Mouse (Mus musculus): Measurements from ENCODE around the gene Rpl13. TPM values are rescaled to one million over a fixed set of nuclear protein-coding genes. Genes with fewer than 3 reads are reported as not detected.

Rpl13 gene
- total RNA-seq, 2 experiments from 2014 or later: 320 to 691 TPM

GRCm38 (mm10) chr8:123138741-123139140 is 36.6 kb downstream of the Rpl13 start:
- ATAC-seq (replicated peaks; ENCODE audit: low FRiP score, poor library complexity, severe bottlenecking): no peak

GRCm38 (mm10) chr8:123141741-123142462 is 39.8 kb downstream of the Rpl13 start:
- ATAC-seq (replicated peaks; ENCODE audit: low FRiP score, poor library complexity, severe bottlenecking): no peak

GRCm38 (mm10) chr8:123145279-123145678 is 43.1 kb downstream of the Rpl13 start:
- ATAC-seq (replicated peaks; ENCODE audit: low FRiP score, poor library complexity, severe bottlenecking): no peak

GRCm38 (mm10) chr8:123146390-123146789 is 44.2 kb downstream of the Rpl13 start:
- no peak for ATAC-seq (replicated peaks; ENCODE audit: low FRiP score, poor library complexity, severe bottlenecking)

GRCm38 (mm10) chr8:123150737-123151171 is 48.6 kb downstream of the Rpl13 start:
- no peak for ATAC-seq (replicated peaks; ENCODE audit: low FRiP score, poor library complexity, severe bottlenecking)

Other genes with a start within 250 kb of the Rpl13 start
- 81.8 and 106 TPM in 2 replicates for gene Ankrd11, start 60.1 kb upstream of the Rpl13 start, total RNA-seq (2015; ENCODE audit: low replicate concordance)
- 126 and 174 TPM in 2 replicates for gene Ankrd11, start 60.1 kb upstream of the Rpl13 start, total RNA-seq (2017; ENCODE audit: low replicate concordance)
- gene Spg7, start 39.4 kb upstream of the Rpl13 start, total RNA-seq (2015; ENCODE audit: low replicate concordance): 63.4 and 71.7 TPM in 2 replicates
- 50.3 and 65.2 TPM in 2 replicates for gene Spg7, start 39.4 kb upstream of the Rpl13 start, total RNA-seq (2017; ENCODE audit: low replicate concordance)
- not detected in 2 replicates for gene Cpne7, start 15.0 kb downstream of the Rpl13 start, total RNA-seq (2015; ENCODE audit: low replicate concordance)
- not detected in 2 replicates for gene Cpne7, start 15.0 kb downstream of the Rpl13 start, total RNA-seq (2017; ENCODE audit: low replicate concordance)
- not detected in 2 replicates for gene Sult5a1, start 56.0 kb downstream of the Rpl13 start, total RNA-seq (2015; ENCODE audit: low replicate concordance)
- not detected in 2 replicates for gene Sult5a1, start 56.0 kb downstream of the Rpl13 start, total RNA-seq (2017; ENCODE audit: low replicate concordance)
- gene Dpep1, start 83.9 kb downstream of the Rpl13 start, total RNA-seq (2015; ENCODE audit: low replicate concordance): 0.84 and 2.2 TPM in 2 replicates
- 0.39 TPM in 1 of 2 replicates, not detected in the other for gene Dpep1, start 83.9 kb downstream of the Rpl13 start, total RNA-seq (2017; ENCODE audit: low replicate concordance)
- gene Chmp1a, start 110.4 kb downstream of the Rpl13 start, total RNA-seq (2015; ENCODE audit: low replicate concordance): 20.1 and 49.0 TPM in 2 replicates
- 19.7 and 25.7 TPM in 2 replicates for gene Chmp1a, start 110.4 kb downstream of the Rpl13 start, total RNA-seq (2017; ENCODE audit: low replicate concordance)
- gene Spata33, start 110.5 kb downstream of the Rpl13 start, total RNA-seq (2015; ENCODE audit: low replicate concordance): not detected in 2 replicates
- gene Spata33, start 110.5 kb downstream of the Rpl13 start, total RNA-seq (2017; ENCODE audit: low replicate concordance): 0.26 and 2.3 TPM in 2 replicates
- gene Cdk10, start 122.5 kb downstream of the Rpl13 start, total RNA-seq (2015; ENCODE audit: low replicate concordance): 3.2 and 9.2 TPM in 2 replicates
- gene Cdk10, start 122.5 kb downstream of the Rpl13 start, total RNA-seq (2017; ENCODE audit: low replicate concordance): 5.3 and 9.1 TPM in 2 replicates
- gene Spata2l, start 133.9 kb downstream of the Rpl13 start, total RNA-seq (2015; ENCODE audit: low replicate concordance): 0.42 and 0.72 TPM in 2 replicates
- gene Spata2l, start 133.9 kb downstream of the Rpl13 start, total RNA-seq (2017; ENCODE audit: low replicate concordance): 1.7 TPM in 1 of 2 replicates, not detected in the other
- gene Zfp276, start 151.8 kb downstream of the Rpl13 start, total RNA-seq (2015; ENCODE audit: low replicate concordance): 3.6 and 13.8 TPM in 2 replicates
- gene Zfp276, start 151.8 kb downstream of the Rpl13 start, total RNA-seq (2017; ENCODE audit: low replicate concordance): 5.6 and 8.0 TPM in 2 replicates
- gene Vps9d1, start 152.0 kb downstream of the Rpl13 start, total RNA-seq (2015; ENCODE audit: low replicate concordance): 4.7 and 11.3 TPM in 2 replicates
- 9.2 and 16.8 TPM in 2 replicates for gene Vps9d1, start 152.0 kb downstream of the Rpl13 start, total RNA-seq (2017; ENCODE audit: low replicate concordance)
- 47.9 and 75.0 TPM in 2 replicates for gene Fanca, start 216.2 kb downstream of the Rpl13 start, total RNA-seq (2015; ENCODE audit: low replicate concordance)
- gene Fanca, start 216.2 kb downstream of the Rpl13 start, total RNA-seq (2017; ENCODE audit: low replicate concordance): 31.5 and 34.1 TPM in 2 replicates
- gene Spire2, start 230.4 kb downstream of the Rpl13 start, total RNA-seq (2015; ENCODE audit: low replicate concordance): not detected in 2 replicates
- not detected in 2 replicates for gene Spire2, start 230.4 kb downstream of the Rpl13 start, total RNA-seq (2017; ENCODE audit: low replicate concordance)

All from erythroid progenitor cell, adult 5-6 weeks (primary cell).